In the genomic region with DNA sequence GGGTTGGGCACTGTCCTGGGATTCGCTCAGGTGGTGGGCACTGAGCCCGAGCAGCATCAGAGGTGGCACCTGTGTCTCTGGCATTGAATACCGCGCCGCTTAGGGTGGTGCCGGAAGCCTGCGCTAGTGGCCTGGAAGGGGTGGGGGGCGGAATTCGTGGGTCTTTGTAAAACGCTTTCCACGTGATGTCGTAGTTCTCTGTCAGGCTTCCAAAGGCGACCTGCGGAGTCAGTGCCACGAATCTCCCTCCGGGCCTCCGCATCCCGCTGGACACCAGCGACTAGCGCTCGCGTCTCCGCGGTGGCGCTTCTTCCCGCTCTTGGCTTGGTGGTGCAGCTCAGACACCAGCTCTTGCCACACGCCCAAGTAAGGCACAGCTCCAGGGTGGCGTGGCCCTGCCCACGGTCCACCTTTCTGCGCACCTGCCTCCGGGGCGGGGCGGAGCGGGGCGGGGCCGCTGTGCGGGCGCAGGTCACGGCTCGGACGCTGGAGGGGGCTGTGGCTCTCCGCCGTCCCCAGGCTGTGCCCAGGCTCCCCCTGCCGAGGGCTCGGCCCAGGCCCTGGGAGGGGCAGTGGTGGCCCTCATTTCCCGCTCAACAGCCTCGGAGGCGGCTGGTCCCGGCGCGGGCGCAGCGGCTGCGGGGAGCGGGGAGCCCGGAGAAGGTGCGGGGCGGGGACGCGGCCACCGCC, we compare ENCODE assay signal across 8 mouse cellular contexts. TPM values are rescaled to one million over a fixed set of nuclear protein-coding genes. Genes with fewer than 3 reads are reported as not detected.
DNase-seq lines count a peak whose midpoint lies in the region; ATAC-seq and TF ChIP-seq lines count a peak whose summit lies in the region.

A gene (plus strand): TSS at position 228 of the 690 bp plus-strand sequence.

- peak within 1 kb of the TSS; percentile 86 for H3K4me3 ChIP-seq in C2C12 (ENCODE audit: insufficient read depth, poor library complexity, severe bottlenecking)
- peak within 1 kb of the TSS; percentile 58 for H3K4me3 ChIP-seq in bone marrow macrophage, adult 2 months (ENCODE audit: insufficient read depth, low read length)
- peak within 1 kb of the TSS; percentile 84 for H3K4me3 ChIP-seq in forebrain, embryonic 11.5 days (ENCODE audit: low read depth, low read length)
- peak within 1 kb of the TSS; percentile 75 to 82 for H3K4me3 ChIP-seq in heart, embryonic 14.5 days (ENCODE audit: control insufficient read depth in 1 of 2, insufficient read depth in 1 of 2, low read depth in 1 of 2, low read length in 2 of 2)
- H3K4me3 ChIP-seq in liver, embryonic 13.5 days (replicated peaks), result peak within 1 kb of the TSS; percentile 62
- peak within 1 kb of the TSS; percentile 82 for H3K4me3 ChIP-seq in stomach, postnatal 0 days (ENCODE audit: low read depth, low read length)

- 1% methylated on average over 54 of the region's 61 CpGs for WGBS in forebrain, embryonic 11.5 days
- 2% methylated on average over 53 of the region's 61 CpGs for WGBS in heart, embryonic 14.5 days
- 3% methylated on average over 48 of the region's 61 CpGs for WGBS in liver, embryonic 13.5 days (ENCODE audit: insufficient replicate concordance)
- WGBS in stomach, postnatal 0 days, result 1% methylated on average over 61 of the region's 61 CpGs

- H3K36me3 ChIP-seq in C2C12 (ENCODE audit: control insufficient read depth, insufficient read depth), result peaks cover 5% of the 10 kb centered on the region
- H3K36me3 ChIP-seq in forebrain, embryonic 11.5 days (ENCODE audit: control insufficient read depth, insufficient read depth, low read length), result no peaks in the 10 kb centered on the region
- no peaks in the 10 kb centered on the region for H3K36me3 ChIP-seq in heart, embryonic 14.5 days (ENCODE audit: control insufficient read depth, insufficient read depth, low read length)
- no peaks in the 10 kb centered on the region for H3K36me3 ChIP-seq in liver, embryonic 13.5 days
- no peaks in the 10 kb centered on the region for H3K36me3 ChIP-seq in stomach, postnatal 0 days (ENCODE audit: control insufficient read depth, insufficient read depth, low read length)

- no peaks in the 10 kb centered on the region for H3K27me3 ChIP-seq in C2C12 (ENCODE audit: control insufficient read depth, insufficient read depth, insufficient read length)
- H3K27me3 ChIP-seq in forebrain, embryonic 11.5 days (ENCODE audit: control insufficient read depth, insufficient read depth, low read length), result peaks cover 11% of the 10 kb centered on the region
- H3K27me3 ChIP-seq in heart, embryonic 14.5 days (ENCODE audit: control insufficient read depth, insufficient read depth, low read length), result no peaks in the 10 kb centered on the region
- peaks cover 51% of the 10 kb centered on the region for H3K27me3 ChIP-seq in liver, embryonic 13.5 days
- H3K27me3 ChIP-seq in stomach, postnatal 0 days (ENCODE audit: control insufficient read depth, insufficient read depth, low read length), result no peaks in the 10 kb centered on the region

- peaks cover 4% of the 10 kb centered on the region; the same call in 1 of the 2 replicates for H3K4me1 ChIP-seq in bone marrow macrophage, adult 2 months (ENCODE audit: control insufficient read depth, insufficient read depth, low read length)
- H3K4me1 ChIP-seq in forebrain, embryonic 11.5 days (replicated peaks; ENCODE audit: control insufficient read depth, insufficient read depth, low read length), result peaks cover 13% of the 10 kb centered on the region
- H3K4me1 ChIP-seq in heart, embryonic 14.5 days (ENCODE audit: control insufficient read depth in 2 of 2, insufficient read depth in 2 of 2, low read length in 2 of 2), result peaks cover 18 to 33% of the 10 kb centered on the region in 2 experiments
- peaks cover 17% of the 10 kb centered on the region for H3K4me1 ChIP-seq in liver, embryonic 13.5 days (replicated peaks)
- H3K4me1 ChIP-seq in stomach, postnatal 0 days (replicated peaks; ENCODE audit: control insufficient read depth, insufficient read depth), result no peaks in the 10 kb centered on the region

- H3K27ac ChIP-seq in bone marrow macrophage, adult 2 months (ENCODE audit: insufficient read depth, low read depth, low read length), result no peak within 1 kb of the TSS
- H3K27ac ChIP-seq in forebrain, embryonic 11.5 days (ENCODE audit: low read depth, low read length), result peak within 1 kb of the TSS; percentile 51
- peak within 1 kb of the TSS; percentile 60 to 88 for H3K27ac ChIP-seq in heart, embryonic 14.5 days (replicated peaks in 1 of 2; ENCODE audit: control insufficient read depth in 1 of 2, insufficient read depth in 1 of 2, low read depth in 2 of 2, low read length in 2 of 2)
- H3K27ac ChIP-seq in liver, embryonic 13.5 days, result peak within 1 kb of the TSS; percentile 39
- peak within 1 kb of the TSS; percentile 83 for H3K27ac ChIP-seq in stomach, postnatal 0 days (replicated peaks)

- H3K79me2 ChIP-seq in C2C12 (ENCODE audit: control insufficient read depth, insufficient read depth), result peaks cover 43% of the 10 kb centered on the region

- H3K4me2 ChIP-seq in forebrain, embryonic 11.5 days (ENCODE audit: low read depth, low read length, severe bottlenecking), result peak within 1 kb of the TSS; percentile 94
- peak within 1 kb of the TSS; percentile 91 for H3K4me2 ChIP-seq in heart, embryonic 14.5 days (ENCODE audit: low read length)
- peak within 1 kb of the TSS; percentile 66 for H3K4me2 ChIP-seq in liver, embryonic 13.5 days
- H3K4me2 ChIP-seq in stomach, postnatal 0 days (replicated peaks; ENCODE audit: low read depth), result peak within 1 kb of the TSS; percentile 92

- TF ChIP-seq POLR2A in bone marrow macrophage, adult 2 months (IDR thresholded peaks at IDR 0.05; ENCODE audit: borderline replicate concordance, low read depth, low read length), result no peak

- peak; percentile 94 for DNase-seq in forebrain, embryonic 11.5 days (ENCODE audit: low spot score)
- peak; percentile 93 for DNase-seq in kidney, postnatal 10 days
- DNase-seq in liver, embryonic 13.5 days, result peak; percentile 31
- DNase-seq in neural tube, embryonic 10.5 days (ENCODE audit: extremely low spot score, low spot score), result peak; percentile 90
- DNase-seq in stomach, postnatal 0 days (ENCODE audit: low spot score), result peak; percentile 96

- no peak for TF ChIP-seq EP300 in stomach, postnatal 0 days (optimal IDR thresholded peaks at IDR 0.05)

- no peaks in the 10 kb centered on the region for H3K9me3 ChIP-seq in forebrain, embryonic 11.5 days (ENCODE audit: control insufficient read depth, low read length)
- no peaks in the 10 kb centered on the region for H3K9me3 ChIP-seq in heart, embryonic 14.5 days (ENCODE audit: control insufficient read depth, low read length)
- no peaks in the 10 kb centered on the region for H3K9me3 ChIP-seq in liver, embryonic 13.5 days (replicated peaks)
- no peaks in the 10 kb centered on the region for H3K9me3 ChIP-seq in stomach, postnatal 0 days (ENCODE audit: control insufficient read depth, low read length)

- H3ac ChIP-seq in C2C12 (ENCODE audit: control insufficient read depth, insufficient read length, low read depth), result peak within 1 kb of the TSS; percentile 88

- peak; percentile 97 for TF ChIP-seq CTCF in C2C12 (IDR thresholded peaks at IDR 0.05; ENCODE audit: control insufficient read depth, insufficient read depth, insufficient read length)
- no peak for TF ChIP-seq CTCF in bone marrow macrophage, adult 2 months (IDR thresholded peaks at IDR 0.05; ENCODE audit: low read depth, low read length)
- peak; percentile 82 for TF ChIP-seq CTCF in stomach, postnatal 0 days (IDR thresholded peaks at IDR 0.05; ENCODE audit: low read depth)

- peak; percentile 97 for ATAC-seq in forebrain, embryonic 11.5 days (replicated peaks; ENCODE audit: low FRiP score)
- peak; percentile 93 for ATAC-seq in heart, embryonic 14.5 days (ENCODE audit: insufficient number of reproducible peaks, insufficient read depth, low FRiP score, low read depth)
- peak; percentile 88 for ATAC-seq in liver, embryonic 13.5 days (ENCODE audit: low read depth)
- ATAC-seq in stomach, postnatal 0 days (ENCODE audit: low FRiP score, low TSS enrichment), result peak; percentile 97

- peak within 1 kb of the TSS; percentile 94 for H3K9ac ChIP-seq in forebrain, embryonic 11.5 days (ENCODE audit: low read length)
- peak within 1 kb of the TSS; percentile 94 for H3K9ac ChIP-seq in heart, embryonic 14.5 days (ENCODE audit: low read length)
- peak within 1 kb of the TSS; percentile 67 for H3K9ac ChIP-seq in liver, embryonic 13.5 days
- peak within 1 kb of the TSS; percentile 90 for H3K9ac ChIP-seq in stomach, postnatal 0 days (ENCODE audit: low read length)

- peaks cover 39% of the 10 kb centered on the region for H3K79me3 ChIP-seq in C2C12 (ENCODE audit: low read depth)

TF ChIP-seq in C2C12, 6 proteins besides CTCF, POLR2A, EP300 and RAD21:
- TF ChIP-seq CEBPB (IDR thresholded peaks at IDR 0.05; ENCODE audit: low read depth) (no peak), MYOD1 (IDR thresholded peaks at IDR 0.05; ENCODE audit: control insufficient read depth, insufficient read length, low read depth) (no peak), FOSL1 (IDR thresholded peaks at IDR 0.05; ENCODE audit: insufficient read depth, low read length, poor library complexity, severe bottlenecking) (no peak), MAX (IDR thresholded peaks at IDR 0.05) (no peak), USF1 (IDR thresholded peaks at IDR 0.05; ENCODE audit: low read depth) (no peak), MYOG (IDR thresholded peaks at IDR 0.05; ENCODE audit: control insufficient read depth, extremely low read depth, insufficient read length) (no peak)
TF ChIP-seq in C2C12: peak in this region for 0.

RNA-seq across cellular contexts. Expression of the gene that starts here (rescaled TPM):
- 42.6 TPM for polyA plus RNA-seq in C2C12 (2012; fragmentation: generic; extraction: Trizol)
- 0.55 and 0.57 TPM in 2 replicates for polyA plus RNA-seq in bone marrow macrophage, adult 2 months (2012; ENCODE audit: insufficient read depth, insufficient read length, missing spikeins)
- polyA plus RNA-seq in forebrain, embryonic 11.5 days (2014; fragmentation: Nextera tagmentation; extraction: Ambion mirVana), result 32.0 and 33.8 TPM in 2 replicates
- 19.1 and 20.4 TPM in 2 replicates for polyA plus RNA-seq in heart, embryonic 14.5 days (2014; fragmentation: Nextera tagmentation; extraction: Ambion mirVana)
- 3.4 and 4.0 TPM in 2 replicates for polyA plus RNA-seq in liver, embryonic 13.5 days (2015; fragmentation: Nextera tagmentation; extraction: Ambion mirVana)
- polyA plus RNA-seq in stomach, postnatal 0 days (2015; fragmentation: Nextera tagmentation; extraction: Ambion mirVana), result 4.6 and 5.8 TPM in 2 replicates

Comparison
In these comparisons a context has a peak if more than half of its experiments do, and no peak if none do; other contexts are left out.
1. DNase-seq: peak in every context shown above with its lines; median percentile 96 in stomach, postnatal 0 days; 94 in forebrain, embryonic 11.5 days; 93 in kidney, postnatal 10 days; 90 in neural tube, embryonic 10.5 days; 31 in liver, embryonic 13.5 days.